Mouse (Mus musculus) lung, adult 2 months (tissue): ENCODE results near the gene Mms22l. TPM values are rescaled to one million over a fixed set of nuclear protein-coding genes. Genes with fewer than 3 reads are reported as not detected.
A peak's percentile ranks its signal among the peaks of the same experiment; 100 is the strongest.

Experiments
- DNase-seq: peaks from one replicate; pipeline ENCODE4 v3.0.0; 2022
- H3K4me1 ChIP-seq: fragments of 200-500 bp; 2 replicates; pipeline ENCODE4 v1.6.1; 2011; ENCODE audit warnings: low read length; ENCODE audit not compliant: control insufficient read depth, insufficient read depth
- H3K4me3 ChIP-seq: fragments of 200-500 bp; replicated peaks from 2 replicates; pipeline ENCODE3; 2011; ENCODE audit warnings: low read depth, mild to moderate bottlenecking, control low read depth, low read length; ENCODE audit errors: extremely low read depth
- CTCF ChIP-seq: fragments of 200-500 bp; IDR thresholded peaks from 2 replicates; pipeline ENCODE4 v1.5.1; 2011; ENCODE audit warnings: mild to moderate bottlenecking, low read length, control low read depth; ENCODE audit not compliant: insufficient read depth
- POLR2A ChIP-seq: fragments of 200-500 bp; IDR thresholded peaks from 2 replicates; pipeline ENCODE4 v1.6.1; 2011; ENCODE audit warnings: low read depth, mild to moderate bottlenecking, control low read depth, low read length, borderline replicate concordance; ENCODE audit errors: extremely low read depth
- WGBS: fragments of 180-500 bp; shearing (Covaris S2); methylation state at CpG from one replicate; pipeline ENCODE4 v1.1.7; 2018; 5-methylcytosine and 5-hydroxymethylcytosine counted together
- polyA plus RNA-seq: library from polyadenylated mRNA; depleted of rRNA; stranded (reverse); fragments of >200 nt; gene quantifications from 2 replicates; pipeline ENCODE4 v1.2.3, GENCODE M21; 2012

The Mms22l gene
- polyA plus RNA-seq, 1 experiment, result 1.8 TPM

- no peaks in the 10 kb centered on the region for H3K4me1 ChIP-seq
- TF ChIP-seq CTCF, result no peak
- TF ChIP-seq POLR2A, result no peak
- DNase-seq, result no peak
- no peak overlapping the region for H3K4me3 ChIP-seq
- WGBS, result 70% methylated on average over 6 of the region's 6 CpGs
These were observed 71.8 kb downstream of the Mms22l start for GRCm38 (mm10) chr4:24568026-24568425.

DNA sequence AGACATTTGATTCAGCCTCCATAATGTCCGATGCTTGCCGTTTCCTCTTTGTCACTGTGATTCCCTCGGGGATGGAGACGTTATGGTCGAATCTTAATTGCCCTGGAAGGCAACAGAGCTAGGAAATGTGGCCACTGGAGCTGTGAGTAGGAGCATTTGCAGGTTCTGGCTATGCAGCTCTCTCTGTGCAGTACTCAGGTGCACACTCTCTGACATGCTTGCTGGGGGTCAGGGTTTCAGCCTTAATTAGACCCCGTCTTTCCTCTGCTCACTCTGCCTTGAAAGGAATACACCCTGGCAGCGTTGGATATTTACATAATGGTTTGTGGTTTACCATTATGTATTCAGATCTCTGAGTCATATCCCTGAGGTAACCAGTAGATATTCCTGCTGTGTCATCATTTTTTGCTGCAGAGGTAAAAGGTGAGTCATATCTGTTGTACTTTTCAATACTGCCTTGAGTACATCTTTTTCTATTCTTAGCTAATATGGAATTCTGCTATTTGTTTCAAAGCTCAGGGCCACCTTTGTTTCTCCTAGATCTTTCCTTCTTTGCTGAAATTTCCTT lies 72.8 kb downstream of the Mms22l start:
- Histone ChIP-seq H3K4me1 (no peaks in the 10 kb centered on the region), H3K4me3 (no peak overlapping the region)
- TF ChIP-seq CTCF, result no peak
- no peak for TF ChIP-seq POLR2A
- 86% methylated on average over 7 of the region's 7 CpGs for WGBS
- no peak for DNase-seq

DNA sequence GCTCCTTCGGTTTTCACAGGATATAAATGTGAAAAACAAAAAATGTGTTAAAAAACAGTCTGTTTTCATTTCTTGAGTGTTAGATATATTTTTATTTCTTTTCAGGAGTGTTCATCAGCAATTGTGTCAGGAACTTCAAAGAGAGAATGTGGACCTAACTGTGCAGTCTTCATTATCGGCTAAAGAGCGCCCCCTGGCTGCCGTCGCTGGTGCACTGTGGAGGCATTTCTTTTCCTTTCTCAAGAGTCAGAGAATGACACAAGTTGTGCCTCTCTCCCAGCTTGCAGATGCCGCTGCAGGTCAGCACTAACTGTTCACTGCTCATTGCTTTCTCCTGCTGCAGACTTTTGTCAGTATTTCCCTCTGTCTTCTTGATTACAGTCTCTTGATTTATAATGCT lies 78.0 kb downstream of the Mms22l start:
- no peak overlapping the region for H3K4me3 ChIP-seq
- H3K4me1 ChIP-seq, result no peaks in the 10 kb centered on the region
- peak; percentile 66 for DNase-seq
- 21% methylated on average over 6 of the region's 6 CpGs for WGBS
- TF ChIP-seq POLR2A (no peak), CTCF (peak; percentile 91)

DNA sequence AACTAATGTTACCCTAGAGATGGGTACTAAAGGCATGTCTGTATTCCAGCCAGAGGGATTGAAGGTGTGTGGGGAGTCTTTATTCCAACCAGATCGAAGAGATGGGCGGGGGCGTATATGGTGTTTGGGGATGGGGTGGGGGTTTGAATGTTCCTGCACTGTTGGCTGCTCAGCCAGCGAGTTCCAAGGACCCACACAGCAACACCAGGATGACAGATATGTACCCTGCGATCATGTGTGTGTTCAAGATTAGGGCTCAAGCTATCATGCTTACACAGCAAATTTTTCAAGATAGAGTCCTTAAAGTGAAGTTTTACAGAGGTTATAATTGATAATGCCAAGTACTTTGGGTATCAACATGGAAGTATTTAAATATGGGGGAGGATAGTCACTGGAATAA lies 81.3 kb downstream of the Mms22l start:
- TF ChIP-seq CTCF (no peak), POLR2A (no peak)
- Histone ChIP-seq H3K4me1 (no peaks in the 10 kb centered on the region), H3K4me3 (no peak overlapping the region)
- 95% methylated on average over 5 of the region's 5 CpGs for WGBS
- DNase-seq, result no peak

DNA sequence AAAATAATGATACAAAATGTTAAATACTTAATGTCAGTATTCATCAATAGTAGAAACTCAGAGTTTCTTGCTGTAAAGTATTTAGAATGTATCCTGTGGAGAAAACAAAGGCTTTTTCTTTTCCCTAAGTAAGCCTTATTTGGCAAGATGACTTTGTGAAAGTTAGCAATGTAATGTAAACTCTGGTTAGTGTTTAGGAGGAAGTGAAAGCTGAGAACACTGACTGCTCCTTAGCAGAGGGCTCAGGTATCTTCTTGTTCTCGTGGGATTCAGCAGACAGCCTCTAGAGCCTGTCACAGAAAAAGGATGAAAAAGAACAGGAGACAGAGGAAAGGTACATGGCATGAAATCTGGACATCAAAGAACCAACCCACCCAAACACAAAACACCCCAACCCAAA lies 86.0 kb downstream of the Mms22l start:
- WGBS, result 57% methylated on average over 1 of the region's 1 CpGs
- no peak for DNase-seq

GRCm38 (mm10) chr4:24583997-24584396 lies 87.7 kb downstream of the Mms22l start:
- no peak for DNase-seq
- Histone ChIP-seq H3K4me3 (no peak overlapping the region), H3K4me1 (no peaks in the 10 kb centered on the region)
- no peak for TF ChIP-seq POLR2A
- TF ChIP-seq CTCF, result no peak
- WGBS, result 90% methylated on average over 3 of the region's 3 CpGs

More for the DNA sequence above, 86.0 kb downstream of the Mms22l start:
- Histone ChIP-seq H3K4me3 (no peak overlapping the region), H3K4me1 (no peaks in the 10 kb centered on the region)
- TF ChIP-seq CTCF (no peak), POLR2A (no peak)

GRCm38 (mm10) chr4:24594824-24595223 lies 98.6 kb downstream of the Mms22l start:
- DNase-seq, result no peak
- Histone ChIP-seq H3K4me3 (no peak overlapping the region), H3K4me1 (no peaks in the 10 kb centered on the region)
- no peak for TF ChIP-seq CTCF
- no peak for TF ChIP-seq POLR2A

DNA sequence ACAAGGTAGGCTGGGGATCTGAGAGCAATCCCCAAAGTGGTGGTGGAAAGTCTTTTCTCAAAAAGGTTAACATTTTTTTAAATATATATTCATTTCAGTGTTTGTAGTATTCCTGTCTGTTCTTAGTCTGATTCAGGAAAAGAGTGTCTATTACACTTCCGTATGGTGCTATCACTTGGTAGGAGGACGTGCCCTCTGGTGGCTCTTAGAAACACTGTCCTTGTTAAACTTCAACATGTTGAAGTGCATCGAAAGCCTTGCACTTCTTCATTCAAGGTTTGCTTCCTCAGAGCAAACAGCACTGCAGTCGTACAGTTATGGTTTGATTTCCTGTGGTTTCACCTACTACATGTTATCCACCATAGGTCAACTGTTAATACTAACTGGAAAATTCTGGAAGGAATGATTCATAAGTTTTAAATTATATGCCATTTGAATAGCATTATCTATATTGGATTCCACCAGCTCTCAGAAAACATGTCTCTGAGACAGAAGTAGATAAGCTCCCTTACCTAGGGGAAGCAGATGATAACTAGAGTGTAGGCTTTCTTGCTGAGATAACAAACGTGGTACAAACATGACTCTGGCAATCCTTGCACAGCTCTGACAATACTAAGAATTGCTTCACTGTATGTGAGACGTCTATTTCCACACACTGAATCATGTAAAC lies 100.8 kb downstream of the Mms22l start:
- H3K4me1 ChIP-seq, result no peaks in the 10 kb centered on the region

DNA sequence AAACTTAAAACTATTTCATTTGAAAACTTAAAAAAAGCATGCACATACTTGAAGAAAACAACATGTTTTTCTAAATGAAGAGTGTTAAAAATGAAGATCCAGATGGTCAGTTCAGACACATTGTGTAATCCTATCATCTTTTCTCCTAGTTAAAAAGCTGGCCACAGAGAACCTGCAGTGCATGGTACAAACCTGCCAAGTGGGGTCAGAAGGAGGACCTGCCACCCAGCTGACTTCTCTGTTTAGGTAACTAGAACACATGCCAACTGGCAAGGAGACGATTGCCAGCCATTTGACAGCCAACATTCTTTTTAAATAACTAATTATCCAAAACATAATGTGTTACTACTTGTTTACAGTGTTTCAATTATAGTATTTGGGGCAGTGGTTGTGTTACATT lies 102.4 kb downstream of the Mms22l start:
- no peak for DNase-seq
- WGBS, result 71% methylated on average over 1 of the region's 1 CpGs
- TF ChIP-seq CTCF, result no peak
- Histone ChIP-seq H3K4me3 (no peak overlapping the region), H3K4me1 (no peaks in the 10 kb centered on the region)

More for the DNA sequence above, 100.8 kb downstream of the Mms22l start:
- no peak for TF ChIP-seq POLR2A
- no peak for TF ChIP-seq CTCF
- WGBS, result 79% methylated on average over 6 of the region's 6 CpGs
- H3K4me3 ChIP-seq, result no peak overlapping the region
- no peak for DNase-seq

- DNase-seq, result no peak
- TF ChIP-seq POLR2A, result no peak
- TF ChIP-seq CTCF, result no peak
- WGBS, result 92% methylated on average over 6 of the region's 6 CpGs
- no peaks in the 10 kb centered on the region for H3K4me1 ChIP-seq
- H3K4me3 ChIP-seq, result no peak overlapping the region
These were observed 105.5 kb downstream of the Mms22l start for GRCm38 (mm10) chr4:24601711-24602110.
